Mouse (Mus musculus) midbrain, embryonic 15.5 days (tissue): Measurements from ENCODE around the gene Phactr3. TPM values are rescaled to one million over a fixed set of nuclear protein-coding genes. Genes with fewer than 3 reads are reported as not detected.

Source experiments
- ATAC-seq: fragments of 200-750 bp; cut with Nextera tagmentation; replicated peaks from 2 replicates; pipeline ENCODE4 v1.8.0; 2017; ENCODE audit warnings: moderate TSS enrichment
- H3K27ac ChIP-seq: fragments of 300-500 bp; sonication (generic); 2 replicates; pipeline ENCODE4 v1.5.1; 2015; ENCODE audit warnings: mild to moderate bottlenecking, inconsistent platforms
- H3K27me3 ChIP-seq: fragments of 300-500 bp; sonication (generic); replicated peaks from 2 replicates; pipeline ENCODE4 v1.6.1; 2015; ENCODE audit warnings: inconsistent platforms
- H3K36me3 ChIP-seq: fragments of 300-500 bp; sonication (generic); replicated peaks from 2 replicates; pipeline ENCODE4 v1.6.1; 2015; ENCODE audit warnings: inconsistent platforms
- H3K4me1 ChIP-seq: fragments of 300-500 bp; sonication (generic); 2 replicates; pipeline ENCODE4 v1.6.1; 2015; ENCODE audit warnings: inconsistent platforms
- H3K4me2 ChIP-seq: fragments of 300-500 bp; sonication (generic); 2 replicates; pipeline ENCODE4 v1.6.1; 2015; ENCODE audit warnings: inconsistent platforms, mild to moderate bottlenecking, moderate library complexity
- H3K4me3 ChIP-seq: fragments of 300-500 bp; sonication (generic); 2 replicates; pipeline ENCODE4 v1.5.1; 2015; ENCODE audit warnings: mild to moderate bottlenecking, inconsistent platforms
- H3K9ac ChIP-seq: fragments of 300-500 bp; sonication (generic); 2 replicates; pipeline ENCODE4 v1.6.1; 2015; ENCODE audit warnings: mild to moderate bottlenecking, inconsistent platforms
- H3K9me3 ChIP-seq: fragments of 300-500 bp; sonication (generic); 2 replicates; pipeline ENCODE4 v1.6.1; 2016; ENCODE audit warnings: inconsistent platforms
- WGBS: fragments of 180-500 bp; shearing (Covaris S2); methylation state at CpG from one replicate; pipeline ENCODE4 v1.1.7; 2015; ENCODE audit warnings: mixed read lengths; 5-methylcytosine and 5-hydroxymethylcytosine counted together
- polyA plus RNA-seq: library from polyadenylated mRNA; unstranded; fragments of >200 nt; fragmentation: Nextera tagmentation; extraction: Ambion mirVana; gene quantifications from 2 replicates; pipeline ENCODE4 v1.2.1, GENCODE M21; 2015

The Phactr3 gene
- polyA plus RNA-seq, 1 experiment from 2014 or later, result 66.3 TPM

GRCm38 (mm10) chr2:178241374-178241773 is 122.6 kb downstream of the Phactr3 start:
- no peaks in the 10 kb centered on the region for H3K27me3 ChIP-seq
- no peak overlapping the region for H3K27ac ChIP-seq
- H3K9ac ChIP-seq, result no peak overlapping the region
- peaks cover 4% of the 10 kb centered on the region; the same call in 1 of the 2 replicates for H3K4me1 ChIP-seq
- no peak overlapping the region for H3K4me3 ChIP-seq
- WGBS, result 66% methylated on average over 3 of the region's 3 CpGs
- ATAC-seq, result peak; percentile 64; the same call in 1 of the 2 replicates
- H3K4me2 ChIP-seq, result no peak overlapping the region
- H3K9me3 ChIP-seq, result no peaks in the 10 kb centered on the region
- H3K36me3 ChIP-seq, result no peaks in the 10 kb centered on the region

GRCm38 (mm10) chr2:178242996-178243395 is 124.2 kb downstream of the Phactr3 start:
- 83% methylated on average over 3 of the region's 3 CpGs for WGBS
- no peaks in the 10 kb centered on the region for H3K9me3 ChIP-seq
- H3K4me1 ChIP-seq, result peaks cover 4% of the 10 kb centered on the region; the same call in 1 of the 2 replicates
- H3K27ac ChIP-seq, result no peak overlapping the region
- no peak overlapping the region for H3K9ac ChIP-seq
- no peaks in the 10 kb centered on the region for H3K27me3 ChIP-seq
- ATAC-seq, result no peak
- no peaks in the 10 kb centered on the region for H3K36me3 ChIP-seq
- no peak overlapping the region for H3K4me3 ChIP-seq
- no peak overlapping the region for H3K4me2 ChIP-seq

GRCm38 (mm10) chr2:178244866-178245265 is 126.1 kb downstream of the Phactr3 start:
- ATAC-seq, result no peak
- Histone ChIP-seq H3K27me3 (no peaks in the 10 kb centered on the region), H3K4me3 (no peak overlapping the region), H3K4me1 (peaks cover 4% of the 10 kb centered on the region; the same call in 1 of the 2 replicates), H3K9me3 (no peaks in the 10 kb centered on the region), H3K9ac (no peak overlapping the region), H3K36me3 (no peaks in the 10 kb centered on the region), H3K27ac (no peak overlapping the region), H3K4me2 (no peak overlapping the region)
- WGBS, result 87% methylated on average over 1 of the region's 1 CpGs

GRCm38 (mm10) chr2:178245841-178246240 is 127.1 kb downstream of the Phactr3 start:
- H3K4me1 ChIP-seq, result peaks cover 4% of the 10 kb centered on the region; the same call in 1 of the 2 replicates
- H3K4me3 ChIP-seq, result no peak overlapping the region
- ATAC-seq, result no peak
- no peaks in the 10 kb centered on the region for H3K36me3 ChIP-seq
- H3K27ac ChIP-seq, result no peak overlapping the region
- no peak overlapping the region for H3K9ac ChIP-seq
- H3K4me2 ChIP-seq, result no peak overlapping the region
- H3K9me3 ChIP-seq, result no peaks in the 10 kb centered on the region
- WGBS, result 82% methylated on average over 5 of the region's 5 CpGs
- H3K27me3 ChIP-seq, result no peaks in the 10 kb centered on the region

- Histone ChIP-seq H3K4me1 (no peaks in the 10 kb centered on the region), H3K4me3 (no peak overlapping the region), H3K27ac (no peak overlapping the region), H3K36me3 (no peaks in the 10 kb centered on the region), H3K9me3 (no peaks in the 10 kb centered on the region), H3K9ac (no peak overlapping the region), H3K27me3 (no peaks in the 10 kb centered on the region), H3K4me2 (no peak overlapping the region)
- ATAC-seq, result no peak
- WGBS, result 52% methylated on average over 4 of the region's 4 CpGs
These were observed 128.0 kb downstream of the Phactr3 start for GRCm38 (mm10) chr2:178246767-178247166.

- no peaks in the 10 kb centered on the region for H3K9me3 ChIP-seq
- H3K9ac ChIP-seq, result no peak overlapping the region
- no peak overlapping the region for H3K27ac ChIP-seq
- H3K4me2 ChIP-seq, result no peak overlapping the region
- no peaks in the 10 kb centered on the region for H3K36me3 ChIP-seq
- H3K27me3 ChIP-seq, result no peaks in the 10 kb centered on the region
- no peak for ATAC-seq
- 70% methylated on average over 8 of the region's 8 CpGs for WGBS
- H3K4me3 ChIP-seq, result no peak overlapping the region
- H3K4me1 ChIP-seq, result no peaks in the 10 kb centered on the region
These were observed 128.5 kb downstream of the Phactr3 start for GRCm38 (mm10) chr2:178247274-178247673.

GRCm38 (mm10) chr2:178257117-178257825 is 138.5 kb downstream of the Phactr3 start:
- H3K9ac ChIP-seq, result no peak overlapping the region
- peak; percentile 81 for ATAC-seq
- no peaks in the 10 kb centered on the region for H3K9me3 ChIP-seq
- H3K27me3 ChIP-seq, result no peaks in the 10 kb centered on the region
- peaks cover 8% of the 10 kb centered on the region for H3K4me1 ChIP-seq
- no peak overlapping the region for H3K27ac ChIP-seq
- H3K4me3 ChIP-seq, result no peak overlapping the region
- no peak overlapping the region for H3K4me2 ChIP-seq
- peaks cover 5% of the 10 kb centered on the region for H3K36me3 ChIP-seq
- 4% methylated on average over 3 of the region's 3 CpGs for WGBS

- Histone ChIP-seq H3K9me3 (no peaks in the 10 kb centered on the region), H3K4me3 (no peak overlapping the region), H3K36me3 (peaks cover 5% of the 10 kb centered on the region), H3K27me3 (no peaks in the 10 kb centered on the region), H3K27ac (no peak overlapping the region), H3K9ac (no peak overlapping the region), H3K4me1 (peaks cover 8% of the 10 kb centered on the region), H3K4me2 (no peak overlapping the region)
- no peak for ATAC-seq
- 0% methylated on average over 1 of the region's 2 CpGs for WGBS
These were observed 139.3 kb downstream of the Phactr3 start for GRCm38 (mm10) chr2:178257986-178258555.

GRCm38 (mm10) chr2:178263055-178263454 is 144.3 kb downstream of the Phactr3 start:
- Histone ChIP-seq H3K9ac (no peak overlapping the region), H3K27ac (no peak overlapping the region), H3K4me3 (no peak overlapping the region), H3K4me1 (peaks cover 10% of the 10 kb centered on the region), H3K36me3 (peaks cover 5% of the 10 kb centered on the region), H3K4me2 (no peak overlapping the region), H3K9me3 (no peaks in the 10 kb centered on the region), H3K27me3 (no peaks in the 10 kb centered on the region)
- no peak for ATAC-seq
- WGBS, result 88% methylated on average over 4 of the region's 4 CpGs

GRCm38 (mm10) chr2:178264389-178264788 is 145.6 kb downstream of the Phactr3 start:
- H3K4me3 ChIP-seq, result no peak overlapping the region
- no peak overlapping the region for H3K4me2 ChIP-seq
- no peaks in the 10 kb centered on the region for H3K27me3 ChIP-seq
- ATAC-seq, result peak; percentile 81
- H3K27ac ChIP-seq, result no peak overlapping the region
- no peaks in the 10 kb centered on the region for H3K9me3 ChIP-seq
- peaks cover 10% of the 10 kb centered on the region for H3K4me1 ChIP-seq
- WGBS, result 8% methylated on average over 8 of the region's 8 CpGs
- peaks cover 5% of the 10 kb centered on the region for H3K36me3 ChIP-seq
- H3K9ac ChIP-seq, result no peak overlapping the region

- Histone ChIP-seq H3K9ac (peak overlapping the region; percentile 2; the same call in 1 of the 2 replicates), H3K27ac (no peak overlapping the region), H3K4me3 (no peak overlapping the region), H3K4me1 (peaks cover 10% of the 10 kb centered on the region), H3K36me3 (no peaks in the 10 kb centered on the region; the same call in 1 of the 2 replicates), H3K9me3 (no peaks in the 10 kb centered on the region), H3K4me2 (no peak overlapping the region), H3K27me3 (no peaks in the 10 kb centered on the region)
- ATAC-seq, result peak; percentile 45; the same call in 1 of the 2 replicates
- 13% methylated on average over 2 of the region's 2 CpGs for WGBS
These were observed 146.7 kb downstream of the Phactr3 start for GRCm38 (mm10) chr2:178265454-178265853.

- Histone ChIP-seq H3K36me3 (no peaks in the 10 kb centered on the region), H3K4me3 (no peak overlapping the region), H3K4me2 (no peak overlapping the region), H3K27me3 (no peaks in the 10 kb centered on the region), H3K9me3 (no peaks in the 10 kb centered on the region), H3K27ac (no peak overlapping the region), H3K9ac (no peak overlapping the region), H3K4me1 (peaks cover 6% of the 10 kb centered on the region; the same call in 1 of the 2 replicates)
- WGBS, result 76% methylated on average over 2 of the region's 2 CpGs
- ATAC-seq, result no peak
These were observed 152.0 kb downstream of the Phactr3 start for GRCm38 (mm10) chr2:178270794-178271193.
